ENCODE assay signal across 16 mouse cellular contexts in the genomic region with DNA sequence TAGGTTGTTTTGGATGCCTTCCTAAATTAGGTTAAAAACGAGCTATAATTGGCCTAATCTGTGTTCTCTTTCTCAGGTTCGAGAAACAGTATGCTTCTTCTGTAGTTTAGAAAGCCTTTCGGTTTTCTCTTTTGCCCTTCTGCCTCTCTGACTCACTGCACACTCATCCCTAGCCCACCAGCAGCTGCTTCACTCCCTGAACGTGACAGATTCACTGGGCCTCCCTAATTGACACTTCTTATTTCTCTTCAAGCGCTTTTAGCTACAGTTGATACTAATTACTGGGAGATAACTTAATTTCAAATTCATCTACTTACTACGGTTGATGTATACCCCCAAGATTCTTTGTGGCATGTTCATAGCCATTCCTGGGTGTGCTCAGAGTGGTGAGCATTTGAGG.
"Had no signal": no experiment of that assay in that cellular context is flagged by ENCODE, and none has a peak within 500 bp of the region (broad histone marks: within the 10 kb centered on the region; RNA-seq: fewer than 3 reads in every experiment).

No protein-coding gene starts in this region.

- H3K4me2 ChIP-seq: liver, embryonic 13.5 days; liver, embryonic 15.5 days; lung, embryonic 14.5 days; midbrain, embryonic 13.5 days; midbrain, embryonic 15.5 days; neural tube, embryonic 12.5 days had no signal

- H3K9ac ChIP-seq: liver, embryonic 13.5 days; liver, embryonic 15.5 days; liver, postnatal 0 days; lung, embryonic 14.5 days; midbrain, embryonic 13.5 days; midbrain, embryonic 15.5 days; neural tube, embryonic 12.5 days had no signal

- H3K27me3 ChIP-seq: liver, embryonic 13.5 days; liver, embryonic 15.5 days; megakaryocyte, embryonic 14.5 days; midbrain, embryonic 15.5 days; neural tube, embryonic 12.5 days had no signal

- DNase-seq: liver, embryonic 13.5 days; liver, postnatal 0 days; lung, embryonic 14.5 days; lung, postnatal 10 days; lung, postnatal 4 days; right cerebral cortex, postnatal 25 days; right cerebral cortex, postnatal 4 days; spleen, adult 18-20 months; thymus, adult 18-20 months; thymus, postnatal 25 days; thymus, postnatal 4 days had no signal

- H3K27ac ChIP-seq: liver, embryonic 13.5 days; liver, embryonic 15.5 days; midbrain, embryonic 13.5 days; midbrain, embryonic 15.5 days; neural tube, embryonic 12.5 days had no signal

- H3K9me3 ChIP-seq: liver, embryonic 13.5 days; liver, embryonic 15.5 days; megakaryocyte, embryonic 14.5 days; midbrain, embryonic 13.5 days; midbrain, embryonic 15.5 days; neural tube, embryonic 12.5 days had no signal

- H3K36me3 ChIP-seq: liver, embryonic 13.5 days; liver, embryonic 15.5 days; midbrain, embryonic 13.5 days; midbrain, embryonic 15.5 days; neural tube, embryonic 12.5 days had no signal

- H3K4me3 ChIP-seq: liver, embryonic 13.5 days; liver, embryonic 15.5 days; megakaryocyte, embryonic 14.5 days; midbrain, embryonic 13.5 days; midbrain, embryonic 15.5 days; neural tube, embryonic 12.5 days had no signal

- H3K4me1 ChIP-seq: liver, embryonic 13.5 days; liver, embryonic 15.5 days; megakaryocyte, embryonic 14.5 days; neural tube, embryonic 12.5 days had no signal
